Comparison of ENCODE assay signal across 12 mouse cellular contexts in the genomic region with DNA sequence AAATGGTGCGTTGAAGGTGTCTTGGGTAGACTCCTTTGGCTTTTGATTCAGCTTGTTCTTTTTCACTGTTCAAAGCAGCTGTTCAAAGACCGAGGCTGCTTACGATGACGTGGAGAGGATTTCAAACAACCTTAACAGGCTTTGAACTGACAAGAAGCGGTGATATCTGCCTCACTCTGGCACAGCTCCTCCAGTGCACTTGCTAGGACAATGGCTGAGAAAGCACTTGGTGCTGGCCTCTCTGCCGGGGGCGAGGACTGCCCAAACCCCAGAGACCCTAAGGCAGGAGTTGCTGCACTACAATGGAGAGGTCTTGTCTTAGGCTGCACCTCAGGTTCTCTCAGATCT. TPM values are rescaled to one million over a fixed set of nuclear protein-coding genes. Genes with fewer than 3 reads are reported as not detected.
A peak's percentile ranks its signal among the peaks of the same experiment; 100 is the strongest.
DNase-seq lines count a peak whose midpoint lies in the region; ATAC-seq lines count a peak whose summit lies in the region.
"Had no signal": no experiment of that assay in that cellular context is flagged by ENCODE, and none has a peak within 500 bp of the region (broad histone marks: within the 10 kb centered on the region; RNA-seq: fewer than 3 reads in every experiment).

No protein-coding gene starts in this region.

- intact Hi-C loops in gastrocnemius, postnatal 36 days (cut with DNase I), result no loop called here

- H3K4me3 ChIP-seq in forebrain, embryonic 15.5 days, result peak overlapping the region; percentile 97
- H3K4me3 ChIP-seq in midbrain, embryonic 10.5 days, result peak overlapping the region; percentile 99
- no peak overlapping the region for H3K4me3 ChIP-seq in kidney, embryonic 15.5 days (replicated peaks)
- H3K4me3 ChIP-seq: liver, embryonic 13.5 days had no signal

- H3K4me2 ChIP-seq in forebrain, embryonic 15.5 days (replicated peaks), result peak overlapping the region; percentile 99
- no peak overlapping the region for H3K4me2 ChIP-seq in kidney, embryonic 15.5 days
- H3K4me2 ChIP-seq: liver, embryonic 13.5 days had no signal

- H3K27ac ChIP-seq in forebrain, embryonic 15.5 days (replicated peaks), result peak overlapping the region; percentile 100
- H3K27ac ChIP-seq in midbrain, embryonic 10.5 days (replicated peaks), result peak overlapping the region; percentile 99
- no peak overlapping the region for H3K27ac ChIP-seq in kidney, embryonic 15.5 days
- H3K27ac ChIP-seq: liver, embryonic 13.5 days had no signal

- H3K36me3 ChIP-seq in forebrain, embryonic 15.5 days, result no peaks in the 10 kb centered on the region
- H3K36me3 ChIP-seq in midbrain, embryonic 10.5 days, result no peaks in the 10 kb centered on the region
- no peaks in the 10 kb centered on the region for H3K36me3 ChIP-seq in kidney, embryonic 15.5 days
- H3K36me3 ChIP-seq: liver, embryonic 13.5 days had no signal

- H3K27me3 ChIP-seq in forebrain, embryonic 15.5 days, result 0 out of 2 replicates have a peak, but pooled peaks cover 2% of the 10 kb centered on the region
- H3K27me3 ChIP-seq in midbrain, embryonic 10.5 days (ENCODE audit: low read depth, poor library complexity, severe bottlenecking), result peaks cover 59% of the 10 kb centered on the region
- peaks cover 96% of the 10 kb centered on the region for H3K27me3 ChIP-seq in kidney, embryonic 15.5 days

- H3K9me3 ChIP-seq in forebrain, embryonic 15.5 days, result no peaks in the 10 kb centered on the region
- H3K9me3 ChIP-seq in midbrain, embryonic 10.5 days (replicated peaks), result no peaks in the 10 kb centered on the region
- H3K9me3 ChIP-seq in kidney, embryonic 15.5 days (replicated peaks), result no peaks in the 10 kb centered on the region
- H3K9me3 ChIP-seq: liver, embryonic 13.5 days had no signal

- peak overlapping the region; percentile 70 for H3K9ac ChIP-seq in forebrain, embryonic 15.5 days (replicated peaks)
- H3K9ac ChIP-seq in kidney, embryonic 15.5 days, result no peak overlapping the region
- H3K9ac ChIP-seq: liver, embryonic 13.5 days had no signal

- H3K4me1 ChIP-seq in forebrain, embryonic 15.5 days, result peaks cover 53% of the 10 kb centered on the region
- peaks cover 63% of the 10 kb centered on the region for H3K4me1 ChIP-seq in midbrain, embryonic 10.5 days
- H3K4me1 ChIP-seq in kidney, embryonic 15.5 days, result peaks cover 54% of the 10 kb centered on the region

- peak; percentile 26 for DNase-seq in right cerebral cortex, postnatal 4 days
- DNase-seq in right cerebral cortex, adult 18-20 months, result no peak
- DNase-seq in midbrain, embryonic 10.5 days (ENCODE audit: low spot score), result peak; percentile 75
- DNase-seq in gastrocnemius, postnatal 36 days, result no peak
- DNase-seq in lung, postnatal 4 days, result no peak
- DNase-seq in thymus, adult 18-20 months, result no peak
- DNase-seq: gastrocnemius, postnatal 14 days; kidney, adult 8-10 months; liver, embryonic 13.5 days had no signal

- WGBS in forebrain, embryonic 15.5 days, result 1% methylated on average over 7 of the region's 7 CpGs
- WGBS in midbrain, embryonic 10.5 days, result under 1% methylated on average over 7 of the region's 7 CpGs
- 1% methylated on average over 7 of the region's 7 CpGs for WGBS in kidney, embryonic 15.5 days

- ATAC-seq in forebrain, embryonic 15.5 days (replicated peaks), result no peak
- no peak for ATAC-seq in kidney, embryonic 15.5 days (replicated peaks; ENCODE audit: low FRiP score)

RNA-seq across cellular contexts. Expression of a gene that starts 3.6 kb away (rescaled TPM):
- polyA plus RNA-seq in forebrain, embryonic 15.5 days (2015; fragmentation: Nextera tagmentation; extraction: Ambion mirVana), result 45.6 and 52.8 TPM in 2 replicates
- 47.9 and 58.5 TPM in 2 replicates for polyA plus RNA-seq in midbrain, embryonic 10.5 days (2016; fragmentation: Nextera tagmentation; extraction: Ambion mirVana)
- not detected for total RNA-seq in gastrocnemius, postnatal 36 days (2021)
- 0.05 TPM in 1 of 2 replicates, not detected in the other for polyA plus RNA-seq in kidney, embryonic 15.5 days (2015; fragmentation: Nextera tagmentation; extraction: Ambion mirVana)
- total RNA-seq: MEL had no signal

Comparison
In these comparisons a context has a peak if more than half of its experiments do, and no peak if none do; other contexts are left out.
1. DNase-seq: peak in right cerebral cortex, postnatal 4 days (single experiment) and midbrain, embryonic 10.5 days (single experiment); none in right cerebral cortex, adult 18-20 months (single experiment), gastrocnemius, postnatal 36 days (0 of 2), lung, postnatal 4 days (0 of 2) and thymus, adult 18-20 months (0 of 2).
2. RNA of a gene that starts 3.6 kb away (polyA plus RNA-seq): 45.6 to 52.8 TPM in forebrain, embryonic 15.5 days and 47.9 to 58.5 TPM in midbrain, embryonic 10.5 days; 0.05 TPM in kidney, embryonic 15.5 days; every median in the first group is over 10 times any median in the second.